Mouse (Mus musculus): ENCODE results near the gene 4930579F01Rik. TPM values are rescaled to one million over a fixed set of nuclear protein-coding genes. Genes with fewer than 3 reads are reported as not detected.
A peak's percentile ranks its signal among the peaks of the same experiment; 100 is the strongest.

The 4930579F01Rik gene
- total RNA-seq, 1 experiment from 2014 or later, result not detected

DNA sequence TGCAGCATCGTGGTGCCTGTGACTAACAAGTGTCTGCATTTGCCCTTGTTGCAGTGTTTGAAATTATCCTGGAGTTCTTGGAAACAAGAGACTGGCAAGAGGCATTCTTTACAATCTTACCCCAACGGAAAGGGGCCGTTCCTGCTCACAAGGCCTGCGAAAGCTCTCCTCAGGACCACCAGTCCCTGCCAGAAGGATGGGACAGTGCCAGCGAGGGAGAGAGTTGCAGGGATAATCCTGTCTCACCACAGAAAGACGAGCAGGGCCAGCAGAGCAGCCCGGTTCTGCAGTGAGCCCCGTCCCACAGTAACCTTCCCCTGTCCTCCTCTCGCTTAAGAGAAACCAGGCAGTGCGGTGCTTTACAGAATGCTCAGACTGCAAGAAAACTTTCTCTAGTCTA lies 37.0 kb downstream of the 4930579F01Rik start:
- no peak for ATAC-seq (replicated peaks; ENCODE audit: low read depth, poor library complexity, severe bottlenecking)

DNA sequence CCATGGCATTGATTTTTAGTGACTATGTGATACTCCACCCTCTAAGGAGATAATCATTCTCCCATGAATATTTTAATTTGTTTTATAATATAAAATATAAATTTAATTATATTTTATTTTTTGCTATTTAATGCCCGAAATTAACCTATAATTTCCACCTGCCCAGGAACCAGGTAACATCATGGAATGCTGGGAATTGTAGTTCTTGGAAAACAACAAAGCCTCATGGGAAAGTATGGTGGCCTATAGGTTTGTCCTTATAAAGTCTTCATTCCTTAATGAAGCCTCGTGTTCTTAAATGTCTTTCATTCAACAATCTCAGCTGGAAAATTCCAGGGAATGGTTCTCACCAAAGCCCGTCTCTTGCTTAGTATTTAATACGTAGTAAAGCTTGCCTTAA lies 38.6 kb downstream of the 4930579F01Rik start:
- no peak for ATAC-seq (replicated peaks; ENCODE audit: low read depth, poor library complexity, severe bottlenecking)

DNA sequence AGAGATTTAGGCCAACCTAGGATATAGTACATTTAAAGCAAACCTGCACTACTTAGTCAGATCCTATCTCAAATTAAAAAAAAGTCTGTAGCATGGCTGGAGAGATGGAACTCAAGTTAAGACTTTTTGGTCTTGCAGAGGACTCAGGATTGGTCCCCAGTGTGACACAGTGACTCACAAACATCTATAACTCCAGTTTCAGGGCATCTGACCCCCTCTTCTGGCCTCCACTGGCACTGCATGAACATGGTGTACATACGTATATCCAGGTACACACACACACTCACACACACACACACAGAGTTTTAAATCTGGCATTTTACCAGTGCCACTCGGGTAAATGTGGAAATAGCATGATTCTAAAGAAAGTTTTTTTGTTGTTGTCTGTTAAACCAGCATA lies 44.8 kb downstream of the 4930579F01Rik start:
- ATAC-seq (replicated peaks; ENCODE audit: low read depth, poor library complexity, severe bottlenecking), result no peak

GRCm38 (mm10) chr3:138144642-138145171 lies 48.9 kb downstream of the 4930579F01Rik start, which contains the start of gene Mttp:
Mttp (minus strand) TSS chr3:138144968.
- ATAC-seq (replicated peaks; ENCODE audit: low read depth, poor library complexity, severe bottlenecking), result peak; percentile 59

DNA sequence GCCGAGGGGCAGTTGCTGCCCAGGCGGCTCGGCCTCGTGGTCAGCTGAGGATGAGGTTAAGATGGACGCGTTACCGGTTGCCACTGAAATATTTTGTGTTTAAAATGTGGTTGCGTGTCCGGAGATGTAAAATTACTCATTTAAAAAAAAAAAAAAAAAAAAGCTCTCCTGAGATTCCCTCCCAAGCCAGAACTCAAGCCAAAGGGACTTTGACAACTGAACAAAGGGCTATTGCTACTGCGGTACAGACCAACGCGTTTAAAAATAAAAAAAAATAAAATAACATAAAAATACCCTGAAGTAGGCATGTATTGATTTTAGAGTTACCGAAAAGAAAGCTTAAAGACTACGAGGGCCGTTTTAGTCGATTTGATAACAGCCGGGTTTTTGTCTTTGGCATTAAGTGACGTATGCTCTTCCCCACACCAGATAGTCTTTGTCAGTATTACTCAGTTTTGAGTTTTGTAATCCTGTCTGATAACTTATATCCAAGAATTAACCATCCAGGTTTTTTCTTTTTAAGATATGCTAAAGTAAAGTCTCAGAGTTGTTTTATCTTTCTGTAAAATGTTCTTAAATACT lies 49.5 kb downstream of the 4930579F01Rik start:
- no peak for ATAC-seq (replicated peaks; ENCODE audit: low read depth, poor library complexity, severe bottlenecking)

GRCm38 (mm10) chr3:138143315-138144059 lies 50.1 kb downstream of the 4930579F01Rik start, which contains the start of gene Trmt10a:
Trmt10a (plus strand) TSS chr3:138143448.
- peak; percentile 85 for ATAC-seq (replicated peaks; ENCODE audit: low read depth, poor library complexity, severe bottlenecking)

DNA sequence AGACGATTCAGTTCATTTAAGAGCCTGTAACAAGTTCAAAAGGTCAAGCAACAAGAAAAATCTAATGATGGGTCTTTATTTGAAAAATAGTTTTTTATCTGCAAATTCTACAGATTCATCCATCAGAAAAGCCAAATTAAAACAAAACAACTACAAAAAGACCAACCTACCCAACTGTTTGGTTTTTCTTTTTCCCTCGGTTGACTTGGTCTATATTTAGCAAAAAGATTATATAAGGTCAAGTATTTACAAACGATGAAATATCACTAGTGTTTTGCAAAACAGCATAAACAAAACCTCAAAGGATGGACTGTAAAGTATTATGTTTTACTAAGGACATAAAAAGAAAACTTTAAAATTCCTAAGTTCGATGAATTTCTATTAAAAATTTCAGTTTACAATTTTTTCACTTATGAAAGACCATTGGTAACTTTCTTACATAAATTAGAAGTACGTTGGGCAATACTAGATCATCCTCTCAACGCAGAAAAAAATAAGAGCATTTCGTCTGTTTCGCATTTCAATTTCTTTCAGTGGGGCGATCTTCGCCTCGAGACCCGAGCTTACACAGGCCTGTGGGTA lies 50.8 kb downstream of the 4930579F01Rik start:
- no peak for ATAC-seq (replicated peaks; ENCODE audit: low read depth, poor library complexity, severe bottlenecking)

DNA sequence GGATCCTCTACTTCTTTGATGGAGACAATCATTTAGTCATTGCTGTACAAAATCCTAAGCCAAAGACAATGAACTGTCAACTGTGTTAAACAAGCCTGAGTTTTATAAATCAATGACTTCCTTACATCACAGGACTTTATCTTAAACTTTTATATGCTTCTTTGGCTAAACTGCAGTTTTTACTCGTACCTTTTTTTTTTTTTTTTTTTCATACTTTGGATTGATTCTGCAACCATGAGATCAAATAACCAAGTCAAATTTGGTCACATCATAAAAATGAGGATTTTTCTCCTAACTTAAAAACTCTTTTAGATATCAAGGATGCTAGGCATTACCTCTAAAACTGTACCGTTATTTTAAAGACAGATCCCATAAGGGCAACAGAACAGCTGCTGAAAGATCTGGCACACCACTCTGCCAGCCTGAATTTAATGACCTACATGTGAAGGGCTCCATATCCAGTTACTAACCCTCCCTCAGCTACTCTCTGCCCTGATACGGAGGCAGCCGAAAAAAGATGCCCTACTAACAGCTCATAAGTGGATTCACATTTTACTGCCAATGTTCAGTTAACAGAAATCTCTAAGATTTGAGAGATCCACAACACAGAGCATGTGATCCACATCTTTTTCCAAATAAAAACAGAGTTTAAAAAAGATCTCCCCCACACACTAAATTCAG lies 51.4 kb downstream of the 4930579F01Rik start:
- ATAC-seq (replicated peaks; ENCODE audit: low read depth, poor library complexity, severe bottlenecking), result no peak

GRCm38 (mm10) chr3:138139663-138140062 lies 54.0 kb downstream of the 4930579F01Rik start:
- no peak for ATAC-seq (replicated peaks; ENCODE audit: low read depth, poor library complexity, severe bottlenecking)

DNA sequence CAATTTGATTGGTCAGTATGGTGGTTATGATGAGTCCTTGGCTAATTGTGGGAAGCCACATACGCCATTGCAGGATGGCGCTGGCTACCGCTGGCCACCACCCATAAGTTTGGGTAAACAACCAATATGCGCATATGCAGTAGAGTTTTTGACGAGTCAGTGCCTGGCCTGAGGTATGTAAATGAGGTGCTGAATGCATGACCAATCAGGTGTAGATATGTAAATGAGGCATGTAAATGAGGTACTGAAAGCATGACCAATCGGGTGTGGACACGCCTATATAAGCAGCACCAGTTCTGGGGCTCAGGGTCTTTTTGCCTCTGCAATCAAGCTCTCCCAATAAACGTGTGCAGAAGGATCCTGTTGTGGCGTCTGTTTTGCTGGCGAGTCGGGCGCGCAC lies 55.5 kb downstream of the 4930579F01Rik start:
- 0 out of 2 replicates have a peak, but pooled peaks have one; percentile 6 for ATAC-seq (replicated peaks; ENCODE audit: low read depth, poor library complexity, severe bottlenecking)

DNA sequence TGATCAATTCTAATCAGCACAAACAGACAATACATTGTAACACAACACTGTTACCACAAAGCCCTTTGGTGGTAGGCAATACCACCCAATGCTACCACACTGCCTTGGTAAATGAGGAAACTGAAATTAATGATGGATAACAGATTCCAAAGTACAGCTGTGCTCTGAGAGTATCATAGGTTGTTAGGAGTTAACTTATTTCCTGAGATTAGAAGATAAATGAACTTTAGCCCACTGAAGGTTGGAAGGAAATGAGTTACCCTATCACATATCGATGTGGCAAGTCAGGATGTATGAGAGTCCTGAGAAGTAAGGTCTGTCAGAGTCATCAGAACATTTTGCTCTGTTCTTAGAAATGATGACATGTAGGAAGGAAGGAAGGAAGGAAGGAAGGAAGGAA lies 59.1 kb downstream of the 4930579F01Rik start:
- 0 out of 2 replicates have a peak, but pooled peaks have one; percentile 50 for ATAC-seq (replicated peaks; ENCODE audit: low read depth, poor library complexity, severe bottlenecking)

GRCm38 (mm10) chr3:138133916-138134315 lies 59.7 kb downstream of the 4930579F01Rik start:
- ATAC-seq (replicated peaks; ENCODE audit: low read depth, poor library complexity, severe bottlenecking), result 0 out of 2 replicates have a peak, but pooled peaks have one; percentile 52

DNA sequence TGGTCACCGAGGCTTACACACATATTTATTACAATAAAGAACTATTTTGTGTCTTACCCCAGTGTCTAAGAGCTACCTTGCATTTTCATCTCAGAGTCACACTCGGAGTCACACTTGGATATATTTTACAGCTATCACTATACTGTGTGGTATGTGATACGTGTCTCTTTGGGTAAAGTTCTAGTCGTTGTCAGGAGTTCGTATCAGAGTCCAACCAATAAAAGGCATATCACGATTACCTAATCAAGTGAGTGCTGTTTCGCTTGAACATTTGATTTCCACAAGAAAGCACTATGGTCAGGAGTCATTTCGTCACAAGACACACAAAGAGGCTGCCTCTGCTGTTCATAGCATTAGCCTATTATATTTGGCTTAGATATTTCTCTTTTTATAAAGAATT lies 60.2 kb downstream of the 4930579F01Rik start:
- no peak for ATAC-seq (replicated peaks; ENCODE audit: low read depth, poor library complexity, severe bottlenecking)

DNA sequence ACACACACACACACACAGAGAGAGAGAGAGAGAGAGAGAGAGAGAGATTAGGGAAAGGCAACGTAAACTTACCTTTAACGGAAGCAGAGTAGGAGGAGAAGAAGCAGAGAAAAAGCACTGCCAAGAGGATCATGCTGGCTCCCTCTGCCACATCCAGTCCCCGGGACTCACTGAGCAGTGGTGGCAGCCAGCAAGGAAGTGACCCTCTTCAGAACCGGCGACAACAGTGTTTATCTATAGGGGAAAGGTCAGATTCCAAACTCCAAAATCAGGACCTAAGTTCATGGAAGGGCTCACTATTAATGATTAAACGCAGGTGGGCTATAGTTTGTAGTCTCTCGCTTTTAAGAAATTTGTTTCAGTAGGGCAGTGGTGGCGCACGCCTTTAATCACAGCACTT lies 62.5 kb downstream of the 4930579F01Rik start:
- no peak for ATAC-seq (replicated peaks; ENCODE audit: low read depth, poor library complexity, severe bottlenecking)

DNA sequence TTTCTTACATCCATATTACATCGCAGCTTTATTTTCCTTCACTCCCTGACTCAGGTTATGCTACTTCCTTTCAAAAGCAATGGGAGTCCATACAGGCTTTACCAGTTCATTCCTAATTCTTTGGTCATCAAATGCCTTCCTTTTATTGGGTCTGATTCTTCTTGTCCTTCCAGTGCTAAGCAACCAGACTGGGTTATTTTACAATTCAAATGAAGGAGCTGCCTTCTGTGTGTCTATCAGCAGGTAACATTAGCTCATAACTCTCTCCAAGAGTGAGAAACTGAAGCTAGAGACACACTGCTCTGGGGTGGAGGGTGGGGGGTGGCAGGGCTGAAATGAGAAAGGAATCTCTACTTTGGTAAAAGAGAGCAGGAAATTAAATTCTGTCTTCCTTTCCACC lies 62.9 kb downstream of the 4930579F01Rik start:
- ATAC-seq (replicated peaks; ENCODE audit: low read depth, poor library complexity, severe bottlenecking), result no peak

GRCm38 (mm10) chr3:138129110-138129509 lies 64.5 kb downstream of the 4930579F01Rik start:
- no peak for ATAC-seq (replicated peaks; ENCODE audit: low read depth, poor library complexity, severe bottlenecking)

- ATAC-seq (replicated peaks; ENCODE audit: low read depth, poor library complexity, severe bottlenecking), result no peak
Measured at GRCm38 (mm10) chr3:138123842-138124241, 69.8 kb downstream of the 4930579F01Rik start.

DNA sequence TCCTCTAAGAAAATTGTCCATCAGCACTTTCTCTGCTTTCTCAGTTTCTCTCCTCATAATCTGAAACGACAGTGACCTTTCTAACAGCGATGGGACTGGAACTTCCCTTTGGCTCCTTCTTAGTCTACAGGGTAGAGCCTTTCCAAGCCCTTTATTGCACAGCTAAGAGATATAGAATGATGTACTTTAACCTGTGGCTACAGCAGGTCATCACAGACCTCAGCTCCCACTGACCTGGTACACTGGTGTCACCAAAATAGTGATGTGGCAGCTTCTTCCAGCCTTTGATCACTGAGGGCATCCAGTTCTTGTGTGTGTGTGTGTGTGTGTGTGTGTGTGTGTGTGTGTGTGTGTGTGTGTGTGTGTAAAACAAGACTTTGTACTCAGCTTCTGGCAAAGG lies 72.2 kb downstream of the 4930579F01Rik start:
- ATAC-seq (replicated peaks; ENCODE audit: low read depth, poor library complexity, severe bottlenecking), result no peak

DNA sequence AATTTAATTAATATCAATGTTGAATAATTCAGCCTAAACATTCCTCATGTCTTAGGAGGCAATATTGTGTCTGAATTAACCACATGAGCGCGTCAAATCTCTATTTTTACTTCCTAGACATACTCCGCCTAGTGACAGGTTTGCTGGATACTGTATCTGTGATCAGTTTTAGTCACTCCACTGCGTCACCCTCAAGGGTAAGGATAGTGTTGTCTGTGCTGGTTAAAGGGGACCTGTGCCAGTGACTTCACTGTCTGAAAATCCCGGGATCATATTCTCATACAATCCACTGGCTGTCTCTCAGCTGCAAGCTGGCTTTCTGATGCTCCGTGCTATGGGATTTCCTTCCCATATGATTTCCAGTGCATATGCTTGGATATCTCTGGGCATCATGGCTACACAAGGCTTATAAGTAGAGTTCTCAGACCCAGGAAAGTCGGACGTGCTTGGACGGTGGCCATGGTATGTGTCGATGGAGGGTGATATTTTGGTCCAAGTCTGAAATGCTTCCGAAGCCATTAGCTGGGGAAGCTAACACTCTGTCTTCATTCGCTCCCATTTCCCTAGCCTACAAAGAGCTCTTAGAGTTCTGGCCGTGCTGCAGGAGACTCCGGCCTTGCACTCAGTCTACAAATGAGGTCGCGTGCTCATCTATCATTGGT lies 74.0 kb downstream of the 4930579F01Rik start:
- ATAC-seq (replicated peaks; ENCODE audit: low read depth, poor library complexity, severe bottlenecking), result no peak

DNA sequence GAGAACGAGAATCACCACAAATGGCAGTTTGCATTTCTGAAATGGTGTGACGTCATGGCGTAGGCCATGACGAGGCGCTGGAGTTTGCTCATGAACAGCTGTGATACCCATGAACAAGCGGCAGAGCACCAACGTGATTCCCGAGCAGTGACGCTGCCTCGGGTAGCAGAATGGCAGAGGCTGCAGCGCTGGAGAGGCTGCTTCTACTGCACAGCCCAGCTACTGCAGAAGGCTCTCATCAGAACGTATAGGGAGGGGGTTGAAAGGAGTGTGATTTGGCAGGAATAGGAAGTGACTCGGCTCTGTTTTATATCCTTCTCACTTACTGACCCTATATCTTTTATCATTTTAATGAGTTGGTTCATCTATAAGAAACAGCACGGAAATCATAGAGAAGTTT lies 74.8 kb downstream of the 4930579F01Rik start:
- peak; percentile 47; the same call in 1 of the 2 replicates for ATAC-seq (replicated peaks; ENCODE audit: low read depth, poor library complexity, severe bottlenecking)
